Mouse (Mus musculus) small intestine, adult 2 months (tissue): ENCODE measurements at regions not wholly inside any gene's neighbourhood (a gene's known extent, or its start where the extent isn't known, plus 50 kb on each side); places are given as distances from the start of the nearest gene placed in this dataset.

Experiments used
- CTCF ChIP-seq: fragments of 200-500 bp; IDR thresholded peaks from 2 replicates; pipeline ENCODE4 v1.5.1; 2012; ENCODE audit warnings: low read depth, mild to moderate bottlenecking, control low read depth, inconsistent platforms, low read length, moderate library complexity, mixed read lengths; ENCODE audit not compliant: insufficient replicate concordance, insufficient read length; ENCODE audit errors: extremely low read depth
- POLR2A ChIP-seq: fragments of 200-500 bp; IDR thresholded peaks from 2 replicates; pipeline ENCODE4 v1.6.1; 2012; ENCODE audit warnings: low read depth, mild to moderate bottlenecking, control low read depth, inconsistent platforms, low read length, moderate library complexity

DNA sequence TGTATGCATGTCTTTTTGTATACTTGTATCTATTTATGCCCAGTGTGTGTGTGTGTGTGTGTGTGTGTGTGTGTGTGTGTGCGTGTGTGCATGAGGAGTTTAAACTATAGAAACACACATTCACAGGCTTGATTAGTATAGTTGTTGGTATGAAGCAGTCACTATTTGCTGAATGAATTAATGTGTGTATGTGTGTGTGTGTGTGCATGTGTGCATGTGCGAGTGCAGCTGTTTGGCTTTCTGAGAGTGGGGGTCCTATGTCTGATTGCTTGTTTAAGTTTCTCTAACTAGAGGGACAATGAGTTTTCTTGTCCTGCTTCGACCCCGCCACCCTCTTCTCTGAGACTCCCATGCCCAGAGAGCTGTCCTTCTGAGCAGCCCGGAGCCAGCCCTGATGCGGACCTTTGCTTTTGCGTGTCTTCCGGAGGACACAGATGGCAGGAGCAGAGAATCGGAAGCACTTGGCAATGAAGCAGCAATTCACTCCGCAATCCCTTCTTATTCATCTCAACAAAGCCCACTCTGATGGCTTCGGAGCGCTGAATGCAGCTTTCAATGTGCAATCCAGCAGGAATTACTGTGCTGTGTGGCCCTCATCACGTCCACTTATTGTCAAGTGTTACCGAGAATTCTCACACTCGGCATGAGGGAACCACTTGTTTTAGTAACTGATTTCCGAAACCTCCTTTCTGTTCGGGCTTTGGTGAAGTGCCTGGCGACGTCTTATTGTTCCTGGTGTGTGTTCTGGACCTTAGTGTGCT is 286.4 kb downstream of the Dhx35 start:
- no peak for TF ChIP-seq CTCF
- TF ChIP-seq POLR2A: no peak
